Mouse (Mus musculus): ENCODE measurements around the gene Gpkow. TPM values are rescaled to one million over a fixed set of nuclear protein-coding genes. Genes with fewer than 3 reads are reported as not detected.

Gene Gpkow
- polyA plus RNA-seq, 1 experiment from 2014 or later, result 27.0 TPM

DNA sequence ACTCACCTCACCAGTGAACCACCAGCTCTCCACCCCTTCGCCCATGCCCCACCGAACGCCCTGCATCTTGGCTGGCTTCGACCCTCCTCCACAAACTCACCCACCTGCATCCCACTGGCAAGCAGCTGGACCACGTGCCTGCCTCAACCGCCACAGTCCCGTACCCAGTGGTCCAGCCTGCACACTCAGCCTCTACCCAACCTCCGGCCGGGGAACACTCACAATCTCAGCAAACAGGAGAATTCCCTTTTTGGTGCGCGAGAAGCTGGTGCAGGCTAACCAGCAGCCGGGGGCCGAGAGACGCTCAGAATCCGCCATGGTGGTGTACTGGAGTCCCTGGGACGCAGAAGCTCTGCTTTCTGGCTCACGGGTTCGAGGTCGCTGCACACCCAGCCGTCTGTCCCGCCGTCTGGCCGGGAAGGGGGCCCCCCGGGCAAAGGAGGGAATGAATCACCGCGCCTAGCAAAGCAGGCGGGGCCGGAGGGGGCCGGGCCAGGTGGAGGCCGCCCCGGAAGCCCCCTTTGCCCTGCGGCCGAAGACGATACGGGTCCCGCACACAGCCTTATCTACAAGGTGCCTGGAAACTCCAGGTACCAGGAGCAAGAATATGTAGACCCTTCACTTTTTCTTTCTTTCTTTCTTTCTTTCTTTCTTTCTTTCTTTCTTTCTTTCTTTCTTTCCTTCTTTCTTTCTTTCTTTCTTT, 25.9 kb upstream of the Gpkow start, which contains the start of gene Plp2:
TSS of gene Plp2 (minus strand) at position 470 of the 703 bp plus-strand sequence.
- H3K27ac ChIP-seq, result peak within 1 kb of the TSS; percentile 84
- no peaks in the 10 kb centered on the region for H3K9me3 ChIP-seq (replicated peaks)
- H3K4me3 ChIP-seq, result peak within 1 kb of the TSS; percentile 65
- H3K4me2 ChIP-seq, result peak within 1 kb of the TSS; percentile 63
- H3K9ac ChIP-seq, result peak within 1 kb of the TSS; percentile 63
- ATAC-seq (replicated peaks; ENCODE audit: insufficient number of reproducible peaks, insufficient read depth, low FRiP score, low read depth), result peak; percentile 38
- H3K4me1 ChIP-seq (replicated peaks), result peaks cover 23% of the 10 kb centered on the region
- peaks cover 12% of the 10 kb centered on the region for H3K36me3 ChIP-seq
- WGBS, result 16% methylated on average over 30 of the region's 36 CpGs
- no peaks in the 10 kb centered on the region for H3K27me3 ChIP-seq

DNA sequence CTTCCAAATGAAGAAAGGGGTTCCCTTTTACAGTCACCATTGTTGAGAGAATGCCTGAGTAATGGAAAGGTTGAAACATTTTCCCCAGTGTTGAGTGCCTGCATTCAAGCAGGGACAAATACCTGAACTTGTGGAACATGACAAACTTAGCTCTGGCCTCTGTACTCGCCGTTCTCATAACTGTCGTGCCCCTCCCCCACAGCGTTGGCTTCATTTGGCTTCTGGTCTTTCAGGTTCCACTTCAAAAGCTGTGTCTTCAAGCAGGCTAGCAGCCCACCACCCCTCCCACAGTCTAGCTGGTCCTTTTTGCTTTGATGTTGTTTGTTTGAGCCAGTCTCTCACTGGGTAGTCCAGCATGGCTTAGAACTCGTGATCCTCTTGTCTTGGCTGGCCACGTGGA, 24.2 kb upstream of the Gpkow start:
- Histone ChIP-seq H3K9me3 (replicated peaks) (no peaks in the 10 kb centered on the region), H3K27ac (no peak overlapping the region), H3K4me1 (replicated peaks) (peaks cover 23% of the 10 kb centered on the region), H3K4me2 (no peak overlapping the region), H3K27me3 (no peaks in the 10 kb centered on the region), H3K9ac (no peak overlapping the region), H3K36me3 (peaks cover 6% of the 10 kb centered on the region), H3K4me3 (no peak overlapping the region)
- WGBS, result 29% methylated on average over 6 of the region's 6 CpGs
- no peak for ATAC-seq (replicated peaks; ENCODE audit: insufficient number of reproducible peaks, insufficient read depth, low FRiP score, low read depth)

DNA sequence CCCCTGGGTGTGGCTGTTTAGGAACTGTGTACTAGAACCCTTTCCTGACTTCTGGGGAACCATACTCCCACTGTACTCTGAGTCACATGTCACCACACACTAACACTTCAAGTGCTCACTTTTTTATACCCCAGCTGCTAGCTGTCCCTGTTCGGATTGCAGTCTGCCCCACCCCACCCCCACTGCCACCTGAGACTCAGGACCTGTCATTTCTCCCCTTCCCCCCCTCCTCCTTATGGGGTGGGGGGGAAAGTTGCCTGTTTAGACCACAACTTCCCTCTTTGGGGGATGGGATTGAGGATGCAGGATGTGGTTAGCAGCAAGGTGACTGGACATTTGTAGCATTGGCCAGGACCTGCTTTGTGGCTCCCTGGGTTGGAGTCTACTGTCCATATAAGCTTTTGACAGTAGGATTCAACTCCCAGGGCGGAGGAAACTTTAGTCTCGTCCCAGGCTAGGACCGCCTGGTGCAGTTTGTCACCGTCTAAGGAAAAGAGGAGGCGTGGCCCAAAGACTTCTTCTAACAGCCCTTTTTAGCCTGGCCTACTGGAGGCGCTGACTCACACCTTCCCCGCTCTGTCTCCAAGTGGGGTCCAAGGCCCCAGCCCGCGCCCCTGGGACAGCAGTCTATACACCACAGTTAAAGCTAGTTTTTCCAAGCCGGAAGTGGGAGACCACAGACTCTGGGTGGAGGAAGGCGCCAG, 23.2 kb upstream of the Gpkow start:
- H3K27me3 ChIP-seq, result no peaks in the 10 kb centered on the region
- peak overlapping the region; percentile 42 for H3K4me3 ChIP-seq
- peaks cover 4% of the 10 kb centered on the region for H3K36me3 ChIP-seq
- H3K9ac ChIP-seq, result no peak overlapping the region; the same call in 1 of the 2 replicates
- ATAC-seq (replicated peaks; ENCODE audit: insufficient number of reproducible peaks, insufficient read depth, low FRiP score, low read depth), result peak; percentile 19; the same call in 1 of the 2 replicates
- peaks cover 23% of the 10 kb centered on the region for H3K4me1 ChIP-seq (replicated peaks)
- no peaks in the 10 kb centered on the region for H3K9me3 ChIP-seq (replicated peaks)
- peak overlapping the region; percentile 42 for H3K27ac ChIP-seq
- 25% methylated on average over 12 of the region's 12 CpGs for WGBS
- H3K4me2 ChIP-seq, result peak overlapping the region; percentile 72

DNA sequence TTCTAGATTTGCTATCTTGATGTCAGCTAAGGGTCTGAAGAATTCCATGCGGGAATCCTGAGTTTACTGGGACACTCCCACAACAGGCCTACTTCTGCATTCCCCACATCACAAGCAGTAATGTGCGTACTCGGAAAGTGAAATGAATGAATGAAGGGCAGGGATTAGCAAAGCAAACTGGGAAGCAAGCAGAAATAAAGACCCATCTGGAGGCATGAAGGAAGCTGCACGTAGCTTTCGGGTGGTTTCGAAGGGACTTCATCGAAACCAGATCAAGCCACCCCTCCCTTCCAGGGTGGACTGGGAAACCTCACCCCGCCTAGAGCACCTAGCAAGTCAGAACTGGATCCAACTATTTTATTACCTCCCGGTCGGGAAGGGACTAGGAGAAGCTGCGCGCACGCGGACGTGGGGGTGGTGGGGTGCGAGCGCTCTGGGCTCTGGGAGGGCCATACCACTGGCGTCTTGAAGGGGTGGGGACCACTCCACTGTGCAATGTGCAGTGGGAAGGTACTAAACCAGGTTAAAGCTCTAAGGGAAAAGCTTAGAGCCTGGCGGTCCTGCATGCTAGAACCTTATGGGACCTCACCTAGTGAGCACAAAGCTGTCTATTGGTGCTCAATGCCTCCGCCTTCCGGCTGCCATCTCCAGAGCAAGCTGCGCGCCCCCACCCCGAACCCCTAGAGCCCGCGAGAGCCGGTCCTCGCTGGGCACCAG, 22.5 kb upstream of the Gpkow start:
- H3K27ac ChIP-seq, result peak overlapping the region; percentile 42; the same call in 1 of the 2 replicates
- H3K9me3 ChIP-seq (replicated peaks), result no peaks in the 10 kb centered on the region
- peak overlapping the region; percentile 72 for H3K4me2 ChIP-seq
- no peaks in the 10 kb centered on the region for H3K27me3 ChIP-seq
- peak overlapping the region; percentile 44 for H3K9ac ChIP-seq
- peak overlapping the region; percentile 42 for H3K4me3 ChIP-seq
- H3K36me3 ChIP-seq, result no peaks in the 10 kb centered on the region
- WGBS, result 21% methylated on average over 28 of the region's 28 CpGs
- ATAC-seq (replicated peaks; ENCODE audit: insufficient number of reproducible peaks, insufficient read depth, low FRiP score, low read depth), result no peak
- H3K4me1 ChIP-seq (replicated peaks), result peaks cover 23% of the 10 kb centered on the region

DNA sequence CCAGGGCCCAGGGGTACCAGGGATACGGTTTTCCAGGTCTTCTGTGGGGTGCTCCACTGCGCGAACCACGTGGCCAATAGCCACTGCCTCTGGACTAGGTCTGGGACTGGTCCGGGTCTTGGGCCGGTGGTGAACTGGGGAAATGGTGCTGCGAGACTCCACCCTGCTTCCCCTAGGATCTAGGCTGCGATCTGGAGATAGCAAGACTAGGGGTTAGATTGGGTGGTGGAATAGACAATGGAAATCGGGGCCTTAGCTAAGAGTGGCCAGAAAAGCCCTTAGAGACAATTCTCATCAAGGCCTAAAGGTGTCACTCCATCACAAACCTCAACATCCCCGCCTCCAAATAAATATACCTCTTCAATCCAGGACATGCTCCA, 21.9 kb upstream of the Gpkow start:
- Histone ChIP-seq H3K27me3 (no peaks in the 10 kb centered on the region), H3K36me3 (no peaks in the 10 kb centered on the region), H3K4me3 (peak overlapping the region; percentile 42), H3K9me3 (replicated peaks) (no peaks in the 10 kb centered on the region), H3K4me2 (peak overlapping the region; percentile 72), H3K27ac (peak overlapping the region; percentile 42; the same call in 1 of the 2 replicates), H3K4me1 (replicated peaks) (peaks cover 23% of the 10 kb centered on the region), H3K9ac (peak overlapping the region; percentile 44)
- WGBS, result 23% methylated on average over 10 of the region's 10 CpGs
- ATAC-seq (replicated peaks; ENCODE audit: insufficient number of reproducible peaks, insufficient read depth, low FRiP score, low read depth), result no peak

DNA sequence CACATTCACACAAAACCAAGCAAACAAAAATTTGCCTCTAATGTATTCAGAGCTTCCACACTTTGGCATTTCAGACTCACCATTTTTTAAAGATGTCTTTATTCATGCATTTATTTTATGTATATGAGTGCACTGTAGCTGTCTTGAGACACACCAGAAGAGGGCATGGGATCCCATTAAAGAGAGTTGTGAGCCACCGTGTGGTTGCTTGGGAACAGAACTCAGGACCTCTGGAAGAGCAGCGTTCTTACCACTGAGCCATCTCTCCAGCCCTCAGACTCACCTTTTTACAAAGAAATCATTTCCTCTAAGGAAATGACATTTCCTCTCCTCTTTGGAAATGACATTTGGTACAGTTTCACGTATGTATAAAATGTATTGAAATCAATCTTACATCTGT, 17.9 kb upstream of the Gpkow start:
- Histone ChIP-seq H3K4me3 (no peak overlapping the region), H3K27ac (no peak overlapping the region), H3K36me3 (no peaks in the 10 kb centered on the region), H3K4me1 (replicated peaks) (peaks cover 10% of the 10 kb centered on the region), H3K27me3 (no peaks in the 10 kb centered on the region), H3K9me3 (replicated peaks) (no peaks in the 10 kb centered on the region), H3K4me2 (no peak overlapping the region), H3K9ac (no peak overlapping the region)
- WGBS, result 39% methylated on average over 3 of the region's 3 CpGs
- ATAC-seq (replicated peaks; ENCODE audit: insufficient number of reproducible peaks, insufficient read depth, low FRiP score, low read depth), result no peak

DNA sequence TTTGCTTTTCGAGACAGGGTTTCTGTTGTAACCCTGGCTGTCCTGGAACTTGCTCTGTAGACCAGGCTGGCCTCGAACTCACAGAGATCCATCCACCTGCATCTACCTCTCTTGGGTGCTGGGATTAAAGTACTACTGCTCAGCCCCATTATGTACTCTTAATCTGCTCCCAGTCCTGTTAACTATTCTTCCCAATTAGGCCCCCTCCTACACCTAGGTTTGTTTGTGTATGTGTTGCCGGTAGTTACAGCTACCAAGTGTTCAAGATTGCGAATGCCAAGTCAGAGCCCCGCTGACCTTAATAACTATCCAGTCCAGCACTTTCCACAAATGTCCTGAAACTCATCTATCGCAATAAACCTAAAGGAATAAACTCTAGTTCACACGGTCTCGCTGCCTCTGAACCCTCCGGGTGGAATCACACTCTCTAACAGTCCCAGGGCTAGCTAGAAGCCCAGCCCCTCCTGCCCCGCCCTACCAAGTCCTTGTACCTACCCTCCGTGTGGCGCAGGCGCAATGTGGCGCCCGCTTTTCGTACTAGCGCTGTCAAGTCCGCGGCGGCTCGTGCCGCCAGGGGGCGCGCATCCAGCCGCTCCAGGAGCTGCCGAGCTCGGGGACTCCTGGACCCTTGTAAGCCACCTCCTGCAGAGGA, 17.4 kb upstream of the Gpkow start:
- Histone ChIP-seq H3K36me3 (no peaks in the 10 kb centered on the region), H3K9ac (peak overlapping the region; percentile 33), H3K27me3 (no peaks in the 10 kb centered on the region), H3K9me3 (replicated peaks) (no peaks in the 10 kb centered on the region), H3K4me3 (peak overlapping the region; percentile 37), H3K4me1 (replicated peaks) (peaks cover 5% of the 10 kb centered on the region; the same call in 1 of the 2 replicates), H3K27ac (peak overlapping the region; percentile 66), H3K4me2 (peak overlapping the region; percentile 63)
- WGBS, result 15% methylated on average over 26 of the region's 27 CpGs
- peak; percentile 91 for ATAC-seq (replicated peaks; ENCODE audit: insufficient number of reproducible peaks, insufficient read depth, low FRiP score, low read depth)

DNA sequence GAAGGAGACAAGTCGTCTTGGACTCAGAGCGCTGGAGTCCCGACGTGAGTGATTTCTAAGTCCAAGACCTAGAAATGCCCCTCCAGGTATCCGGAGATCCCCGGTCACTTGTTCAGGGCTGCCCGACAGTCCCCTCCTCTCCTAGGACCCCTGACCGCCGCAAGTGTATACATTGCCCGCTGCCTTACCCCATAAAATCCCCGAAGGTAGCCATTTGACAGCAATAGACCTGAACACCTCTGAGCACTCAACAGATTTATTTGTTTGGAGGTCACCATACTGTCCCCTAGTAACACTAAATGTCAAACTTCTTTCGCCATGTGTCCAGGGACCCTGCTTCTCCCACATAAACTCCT, 16.9 kb upstream of the Gpkow start:
- H3K27ac ChIP-seq, result no peak overlapping the region
- peak overlapping the region; percentile 33 for H3K9ac ChIP-seq
- H3K9me3 ChIP-seq (replicated peaks), result no peaks in the 10 kb centered on the region
- H3K4me1 ChIP-seq (replicated peaks), result no peaks in the 10 kb centered on the region
- 22% methylated on average over 12 of the region's 12 CpGs for WGBS
- H3K4me3 ChIP-seq, result peak overlapping the region; percentile 37
- ATAC-seq (replicated peaks; ENCODE audit: insufficient number of reproducible peaks, insufficient read depth, low FRiP score, low read depth), result no peak
- no peaks in the 10 kb centered on the region for H3K36me3 ChIP-seq
- H3K4me2 ChIP-seq, result peak overlapping the region; percentile 63
- H3K27me3 ChIP-seq, result no peaks in the 10 kb centered on the region

DNA sequence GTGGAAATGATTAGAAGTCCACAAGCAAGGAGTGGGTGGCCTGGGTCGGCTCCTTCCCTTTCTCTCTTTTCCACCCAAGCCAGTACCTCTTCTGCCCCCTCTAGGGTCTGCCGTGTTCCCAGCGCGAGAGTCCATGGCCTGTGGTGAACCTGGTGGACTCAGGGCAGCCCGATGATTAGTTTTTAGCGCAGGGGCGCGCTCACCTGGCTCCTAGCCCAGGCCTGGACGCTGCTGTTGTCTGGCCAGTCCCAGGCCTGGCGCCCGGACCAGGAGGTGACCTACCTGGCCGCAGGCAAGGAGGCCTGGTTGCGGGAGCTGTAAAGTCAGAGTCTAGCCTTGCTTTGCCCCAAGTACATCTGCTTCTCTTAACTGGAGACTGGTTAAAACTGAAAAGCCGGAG, 16.1 kb upstream of the Gpkow start, which contains the start of gene Magix:
TSS of gene Magix (minus strand) at position 388 of the 400 bp plus-strand sequence.
- Histone ChIP-seq H3K4me2 (peak within 1 kb of the TSS; percentile 63), H3K9me3 (replicated peaks) (no peaks in the 10 kb centered on the region), H3K9ac (peak within 1 kb of the TSS; percentile 33), H3K27me3 (no peaks in the 10 kb centered on the region), H3K27ac (no peak within 1 kb of the TSS), H3K4me3 (peak within 1 kb of the TSS; percentile 37), H3K4me1 (replicated peaks) (no peaks in the 10 kb centered on the region), H3K36me3 (no peaks in the 10 kb centered on the region)
- WGBS, result 65% methylated on average over 14 of the region's 14 CpGs
- ATAC-seq (replicated peaks; ENCODE audit: insufficient number of reproducible peaks, insufficient read depth, low FRiP score, low read depth), result no peak

DNA sequence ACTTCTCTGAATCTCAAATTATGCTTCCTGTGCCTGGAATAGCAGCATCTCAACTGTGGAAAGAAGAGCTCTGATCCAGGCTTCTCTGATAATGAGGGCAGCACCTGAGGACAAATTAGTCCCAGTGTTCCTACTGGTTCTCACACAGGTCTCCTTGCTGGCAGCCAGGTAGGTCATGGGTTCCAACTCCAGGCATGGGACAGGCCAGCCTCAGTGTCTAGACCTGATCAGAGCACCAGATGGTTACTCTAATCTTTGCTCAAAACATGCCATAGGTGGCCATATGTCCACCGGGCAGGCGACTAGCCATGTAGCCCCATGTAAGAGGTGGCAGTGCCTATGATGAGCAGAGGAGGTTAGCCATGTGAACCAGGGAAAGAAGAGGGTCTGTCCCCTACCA, 8.6 kb upstream of the Gpkow start:
- Histone ChIP-seq H3K9ac (no peak overlapping the region), H3K4me2 (no peak overlapping the region), H3K27ac (no peak overlapping the region), H3K27me3 (no peaks in the 10 kb centered on the region), H3K36me3 (no peaks in the 10 kb centered on the region), H3K9me3 (replicated peaks) (no peaks in the 10 kb centered on the region), H3K4me3 (no peak overlapping the region), H3K4me1 (replicated peaks) (no peaks in the 10 kb centered on the region)
- ATAC-seq (replicated peaks; ENCODE audit: insufficient number of reproducible peaks, insufficient read depth, low FRiP score, low read depth), result no peak
- 88% methylated on average over 2 of the region's 2 CpGs for WGBS

DNA sequence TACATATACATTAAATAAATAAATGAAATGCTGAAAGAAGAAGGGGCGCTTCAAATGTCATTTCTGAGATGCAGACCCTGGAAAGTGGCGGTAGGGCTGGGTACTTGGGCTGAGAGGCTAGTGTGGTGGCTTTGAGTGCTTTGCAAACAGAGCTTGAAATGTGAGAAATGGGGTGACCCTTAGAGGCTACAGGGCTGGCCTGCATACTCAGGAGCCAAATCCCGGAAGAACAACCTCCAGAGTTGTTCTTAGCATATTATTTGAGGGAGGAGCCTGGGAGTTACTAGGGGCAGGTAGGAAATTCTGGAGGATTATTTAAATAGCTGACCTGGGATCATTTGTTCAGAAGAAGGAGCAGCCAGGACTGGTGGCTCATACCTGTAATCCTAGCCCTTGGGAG, 6.4 kb upstream of the Gpkow start:
- Histone ChIP-seq H3K4me2 (no peak overlapping the region), H3K4me3 (no peak overlapping the region), H3K27ac (no peak overlapping the region), H3K36me3 (no peaks in the 10 kb centered on the region), H3K4me1 (replicated peaks) (no peaks in the 10 kb centered on the region), H3K9me3 (replicated peaks) (no peaks in the 10 kb centered on the region), H3K27me3 (no peaks in the 10 kb centered on the region), H3K9ac (no peak overlapping the region)
- 58% methylated on average over 3 of the region's 3 CpGs for WGBS
- no peak for ATAC-seq (replicated peaks; ENCODE audit: insufficient number of reproducible peaks, insufficient read depth, low FRiP score, low read depth)
